Mouse (Mus musculus): ENCODE measurements around the gene Usp12.

DNA sequence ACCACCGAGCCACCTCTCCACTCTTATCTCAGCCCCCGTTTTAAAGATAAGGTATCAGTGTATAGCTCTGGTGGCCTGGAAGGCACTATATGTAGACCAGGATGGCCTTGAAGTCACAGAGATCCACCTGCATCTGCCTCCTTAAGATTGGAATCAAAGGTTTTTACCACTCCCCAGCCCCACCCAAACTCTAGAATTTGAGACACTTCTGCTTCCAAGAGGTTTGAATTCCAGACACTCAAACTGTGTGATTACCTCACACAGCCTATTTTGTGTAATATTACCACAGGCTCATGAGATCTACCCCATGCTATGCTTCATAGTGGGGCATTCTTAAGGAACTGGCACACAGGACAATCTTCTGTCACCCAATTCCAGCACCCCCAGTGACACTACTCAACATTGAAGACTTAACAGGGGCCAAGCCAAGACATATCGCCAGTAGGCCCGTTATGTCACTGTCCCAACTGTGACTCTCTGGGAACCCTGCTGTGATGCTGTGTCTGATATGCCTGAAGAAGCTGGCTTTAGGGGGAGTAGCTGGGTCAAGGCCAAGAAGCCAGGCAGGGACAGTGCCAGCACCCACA, 95.3 kb downstream of the Usp12 start:
- TF ChIP-seq CTCF (IDR thresholded peaks at IDR 0.05) (no peak), EP300 (IDR thresholded peaks at IDR 0.05; ENCODE audit: insufficient read depth, low read depth, low read length) (no peak)
